ENCODE assay signal across 8 mouse cellular contexts in genomic region chr2:180173163-180173562, GRCm38 (mm10). TPM values are rescaled to one million over a fixed set of nuclear protein-coding genes. Genes with fewer than 3 reads are reported as not detected.
DNase-seq lines count a peak whose midpoint lies in the region; ATAC-seq and TF ChIP-seq lines count a peak whose summit lies in the region.

No protein-coding gene starts in this region.

- peak overlapping the region; percentile 80 for H3K4me3 ChIP-seq in left cerebral cortex, adult 2 months
- peak overlapping the region; percentile 76; the same call in 1 of the 2 replicates for H3K4me3 ChIP-seq in hindbrain, postnatal 0 days (ENCODE audit: low read length)
- no peak overlapping the region for H3K4me3 ChIP-seq in midbrain, embryonic 16.5 days (ENCODE audit: low read depth, low read length)

- peak; percentile 22; the same call in 1 of the 2 replicates for TF ChIP-seq CTCF in left cerebral cortex, adult 2 months (IDR thresholded peaks at IDR 0.05)
- peak; percentile 60 for TF ChIP-seq CTCF in hindbrain, postnatal 0 days (IDR thresholded peaks at IDR 0.05; ENCODE audit: low read depth)

- no peak for DNase-seq in left cerebral cortex, adult 2 months (ENCODE audit: extremely low spot score in 1 of 2, low spot score in 2 of 2)
- no peak for DNase-seq in left cerebral cortex, adult 11 months (ENCODE audit: low spot score)
- DNase-seq in c-Kit-positive CD71-negative TER-119-negative erythroid progenitor cells, embryonic 14.5 days (ENCODE audit: low read depth), result peak; percentile 25
- DNase-seq in hindbrain, postnatal 0 days (ENCODE audit: low spot score), result no peak
- DNase-seq in ovary, postnatal 14 days (ENCODE audit: low spot score), result no peak
- DNase-seq in urinary bladder, postnatal 36 days (ENCODE audit: low spot score in 2 of 2), result no peak
- no peak for DNase-seq in retina, postnatal 1 day

- intact Hi-C loops in left cerebral cortex, adult 2 months (cut with DNase I), result loop anchor here (5.0 kb wide), 1 partner anchor 71 kb away; the partner anchor contains the start of gene Hrh3

- ATAC-seq in hindbrain, postnatal 0 days, result no peak
- no peak for ATAC-seq in midbrain, embryonic 16.5 days

- H3K36me3 ChIP-seq in hindbrain, postnatal 0 days (ENCODE audit: insufficient read depth, low read length), result peaks cover 40% of the 10 kb centered on the region
- peaks cover 32% of the 10 kb centered on the region for H3K36me3 ChIP-seq in midbrain, embryonic 16.5 days (ENCODE audit: control insufficient read depth, insufficient read depth, low read length)

- no peak overlapping the region for H3K27ac ChIP-seq in left cerebral cortex, adult 2 months
- H3K27ac ChIP-seq in hindbrain, postnatal 0 days, result no peak overlapping the region
- H3K27ac ChIP-seq in midbrain, embryonic 16.5 days (ENCODE audit: low read length), result no peak overlapping the region

- peak overlapping the region; percentile 63 for H3K4me2 ChIP-seq in hindbrain, postnatal 0 days (ENCODE audit: low read depth, low read length)
- H3K4me2 ChIP-seq in midbrain, embryonic 16.5 days (ENCODE audit: low read length), result peak overlapping the region; percentile 100

- WGBS in hindbrain, postnatal 0 days, result 81% methylated on average over 4 of the region's 4 CpGs
- 77% methylated on average over 4 of the region's 4 CpGs for WGBS in midbrain, embryonic 16.5 days

- no peaks in the 10 kb centered on the region for H3K9me3 ChIP-seq in hindbrain, postnatal 0 days (ENCODE audit: low read length)
- H3K9me3 ChIP-seq in midbrain, embryonic 16.5 days (replicated peaks; ENCODE audit: control insufficient read depth, low read length, poor library complexity, severe bottlenecking), result no peaks in the 10 kb centered on the region

- no peaks in the 10 kb centered on the region for H3K27me3 ChIP-seq in hindbrain, postnatal 0 days (ENCODE audit: insufficient read depth, low read length)
- no peaks in the 10 kb centered on the region for H3K27me3 ChIP-seq in midbrain, embryonic 16.5 days (ENCODE audit: control insufficient read depth, insufficient read depth, low read depth, low read length)

- peaks cover 7% of the 10 kb centered on the region for H3K4me1 ChIP-seq in hindbrain, postnatal 0 days (ENCODE audit: insufficient read depth, low read length)
- peaks cover 22% of the 10 kb centered on the region for H3K4me1 ChIP-seq in midbrain, embryonic 16.5 days (ENCODE audit: control insufficient read depth, insufficient read depth, low read length)

- 0 out of 2 replicates have a peak overlapping the region, but pooled peaks have one; percentile 88 for H3K9ac ChIP-seq in hindbrain, postnatal 0 days (replicated peaks; ENCODE audit: low read length)
- no peak overlapping the region for H3K9ac ChIP-seq in midbrain, embryonic 16.5 days (ENCODE audit: low read depth, low read length)

RNA-seq across cellular contexts. Expression of gene Adrm1, which starts 1.9 kb away (rescaled TPM):
- 100 to 1,000 TPM in 1 of 2 experiments, 10 to 100 TPM in 1; 96.4 to 101 TPM for total RNA-seq in left cerebral cortex, adult 2 months (2021)
- 107 and 119 TPM in 2 replicates for total RNA-seq in hindbrain, postnatal 0 days (2014; rRNA removed)
- 207 and 210 TPM in 2 replicates for polyA plus RNA-seq in hindbrain, postnatal 0 days (2015; fragmentation: Nextera tagmentation; extraction: Ambion mirVana)
- polyA plus RNA-seq in midbrain, embryonic 16.5 days (2015; fragmentation: Nextera tagmentation; extraction: Ambion mirVana), result 201 and 206 TPM in 2 replicates

RNA-seq across cellular contexts. Expression of gene Lama5, which starts 52.5 kb away (rescaled TPM):
- 10 to 100 TPM in 1 of 2 experiments, 1 to 10 TPM in 1; 9.5 to 11.2 TPM for total RNA-seq in left cerebral cortex, adult 2 months (2021)
- total RNA-seq in hindbrain, postnatal 0 days (2014; rRNA removed), result 10.3 and 16.5 TPM in 2 replicates
- polyA plus RNA-seq in hindbrain, postnatal 0 days (2015; fragmentation: Nextera tagmentation; extraction: Ambion mirVana), result 2.7 and 3.5 TPM in 2 replicates
- 1.6 and 2.6 TPM in 2 replicates for polyA plus RNA-seq in midbrain, embryonic 16.5 days (2015; fragmentation: Nextera tagmentation; extraction: Ambion mirVana)

RNA-seq across cellular contexts. Expression of gene Osbpl2, which starts 54.1 kb away (rescaled TPM):
- total RNA-seq in left cerebral cortex, adult 2 months (2021), result 10 to 100 TPM; 46.2 to 50.6 TPM
- 39.2 and 44.0 TPM in 2 replicates for total RNA-seq in hindbrain, postnatal 0 days (2014; rRNA removed)
- 56.0 and 57.9 TPM in 2 replicates for polyA plus RNA-seq in hindbrain, postnatal 0 days (2015; fragmentation: Nextera tagmentation; extraction: Ambion mirVana)
- 75.5 and 76.1 TPM in 2 replicates for polyA plus RNA-seq in midbrain, embryonic 16.5 days (2015; fragmentation: Nextera tagmentation; extraction: Ambion mirVana)
